Mouse (Mus musculus): ENCODE measurements around the gene Nlrp3. TPM values are rescaled to one million over a fixed set of nuclear protein-coding genes. Genes with fewer than 3 reads are reported as not detected.

The Nlrp3 gene
- polyA plus RNA-seq, 1 experiment from 2014 or later, result 0.34 TPM

DNA sequence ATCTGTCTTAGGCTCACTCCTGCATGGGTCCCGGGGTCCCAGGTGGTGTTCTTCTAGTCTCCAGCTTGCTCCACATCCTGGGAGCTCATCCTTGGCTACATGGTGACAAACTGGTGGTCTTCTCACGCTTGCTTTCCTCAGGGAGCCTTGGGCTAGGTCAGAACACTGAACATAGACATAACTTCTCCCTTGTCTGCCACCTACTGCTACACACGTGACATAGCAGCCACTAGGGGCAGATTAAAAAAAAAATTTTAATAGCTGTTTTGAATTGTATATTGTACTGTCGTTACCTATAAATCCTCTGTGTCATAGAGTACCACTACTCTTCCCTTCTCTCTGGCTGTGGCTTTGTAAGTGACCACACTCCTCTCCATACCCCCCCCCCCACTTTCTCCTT lies 54.7 kb downstream of the Nlrp3 start:
- Histone ChIP-seq H3K27me3 (no peaks in the 10 kb centered on the region), H3K4me3 (no peak overlapping the region), H3K36me3 (no peaks in the 10 kb centered on the region), H3K4me2 (replicated peaks) (no peak overlapping the region), H3K4me1 (no peaks in the 10 kb centered on the region), H3K9me3 (replicated peaks) (no peaks in the 10 kb centered on the region), H3K27ac (no peak overlapping the region), H3K9ac (no peak overlapping the region)
- 49% methylated on average over 4 of the region's 4 CpGs for WGBS
- ATAC-seq (ENCODE audit: low FRiP score), result no peak

DNA sequence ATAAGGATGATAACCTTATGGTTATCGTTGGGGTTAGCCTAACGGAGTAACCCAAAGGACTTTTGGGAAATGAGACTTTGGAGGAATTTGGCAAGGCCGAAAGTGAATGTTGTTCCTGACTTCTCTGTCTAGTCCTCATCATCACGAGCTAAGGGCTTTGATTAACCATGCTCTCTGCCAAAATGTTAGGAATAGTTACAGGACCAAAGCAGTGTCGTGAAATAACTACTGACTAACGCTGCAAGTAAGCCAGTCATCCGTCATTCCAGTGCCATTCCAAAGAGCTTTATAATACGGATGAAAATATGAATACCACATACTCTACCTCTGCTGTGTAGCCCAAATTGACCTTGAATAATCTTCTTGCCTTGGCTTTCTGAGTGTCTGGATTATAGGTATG lies 55.6 kb downstream of the Nlrp3 start:
- H3K27ac ChIP-seq, result no peak overlapping the region
- H3K9me3 ChIP-seq (replicated peaks), result no peaks in the 10 kb centered on the region
- no peaks in the 10 kb centered on the region for H3K27me3 ChIP-seq
- H3K4me1 ChIP-seq, result no peaks in the 10 kb centered on the region
- no peak overlapping the region for H3K9ac ChIP-seq
- no peak for ATAC-seq (ENCODE audit: low FRiP score)
- H3K4me2 ChIP-seq (replicated peaks), result no peak overlapping the region
- no peak overlapping the region for H3K4me3 ChIP-seq
- 90% methylated on average over 8 of the region's 8 CpGs for WGBS
- H3K36me3 ChIP-seq, result no peaks in the 10 kb centered on the region

DNA sequence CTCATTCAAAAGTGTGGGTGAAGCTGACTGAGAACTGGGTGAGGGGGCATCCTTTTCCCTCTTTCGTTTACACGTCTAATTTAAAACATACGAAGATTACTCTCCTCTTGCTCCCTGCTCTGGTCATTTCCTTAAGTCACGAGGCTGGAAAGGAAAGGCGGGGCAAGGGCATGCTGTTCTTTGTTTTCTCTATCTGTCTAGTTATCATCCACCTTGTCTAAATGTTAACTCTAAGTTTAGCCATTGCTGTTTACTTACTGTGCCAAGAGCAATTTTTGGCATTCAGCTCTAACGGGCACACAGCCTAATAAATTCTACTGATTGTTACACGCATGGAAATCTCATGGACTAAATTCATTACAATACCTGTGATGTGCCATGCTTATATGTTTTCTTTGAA lies 57.8 kb downstream of the Nlrp3 start:
- Histone ChIP-seq H3K4me1 (no peaks in the 10 kb centered on the region), H3K4me3 (no peak overlapping the region), H3K27me3 (no peaks in the 10 kb centered on the region), H3K9me3 (replicated peaks) (no peaks in the 10 kb centered on the region), H3K4me2 (replicated peaks) (no peak overlapping the region), H3K36me3 (no peaks in the 10 kb centered on the region), H3K9ac (no peak overlapping the region), H3K27ac (no peak overlapping the region)
- 77% methylated on average over 7 of the region's 7 CpGs for WGBS
- no peak for ATAC-seq (ENCODE audit: low FRiP score)

DNA sequence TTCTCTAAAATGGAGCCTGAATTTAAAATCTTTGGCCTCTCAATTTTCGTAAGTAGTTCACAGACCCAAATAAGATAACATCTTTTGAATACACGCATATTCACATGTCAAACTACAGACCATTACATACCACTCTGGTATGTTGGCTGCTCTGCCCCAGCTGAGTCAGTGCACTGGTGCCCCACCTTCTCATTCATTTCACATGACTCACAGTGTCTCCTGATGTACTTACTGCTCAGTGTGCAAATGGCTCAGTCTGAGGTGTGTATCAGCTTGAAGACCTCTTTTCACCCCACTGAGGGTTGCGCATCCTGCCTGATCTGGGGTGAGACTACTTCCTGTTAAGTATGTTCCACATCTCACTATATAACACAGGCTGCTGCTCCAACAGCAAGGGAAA lies 59.5 kb downstream of the Nlrp3 start:
- Histone ChIP-seq H3K9me3 (replicated peaks) (no peaks in the 10 kb centered on the region), H3K4me2 (replicated peaks) (no peak overlapping the region), H3K36me3 (no peaks in the 10 kb centered on the region), H3K9ac (no peak overlapping the region), H3K27me3 (no peaks in the 10 kb centered on the region), H3K4me1 (no peaks in the 10 kb centered on the region), H3K27ac (no peak overlapping the region), H3K4me3 (no peak overlapping the region)
- no peak for ATAC-seq (ENCODE audit: low FRiP score)
- WGBS, result 91% methylated on average over 3 of the region's 3 CpGs

DNA sequence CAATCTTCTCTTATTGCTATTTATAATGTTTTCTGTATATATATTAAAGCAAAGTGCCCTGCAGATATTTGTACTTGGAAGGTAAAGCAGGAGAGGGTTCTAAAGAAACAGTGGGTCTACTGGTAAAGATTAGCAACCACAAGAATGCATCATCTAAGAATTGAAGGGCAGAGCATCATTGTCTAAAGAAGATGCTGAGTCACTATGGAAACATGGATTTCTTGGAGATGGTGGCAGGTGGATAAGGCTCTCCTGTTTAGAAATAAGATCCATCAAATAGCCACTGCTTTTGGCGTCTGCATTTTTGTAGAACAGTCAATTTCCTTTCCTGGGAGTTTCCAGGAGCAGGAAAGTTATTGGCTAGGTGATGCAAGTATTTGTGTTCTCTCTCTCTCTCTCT lies 60.9 kb downstream of the Nlrp3 start:
- 71% methylated on average over 1 of the region's 1 CpGs for WGBS
- ATAC-seq (ENCODE audit: low FRiP score), result no peak

DNA sequence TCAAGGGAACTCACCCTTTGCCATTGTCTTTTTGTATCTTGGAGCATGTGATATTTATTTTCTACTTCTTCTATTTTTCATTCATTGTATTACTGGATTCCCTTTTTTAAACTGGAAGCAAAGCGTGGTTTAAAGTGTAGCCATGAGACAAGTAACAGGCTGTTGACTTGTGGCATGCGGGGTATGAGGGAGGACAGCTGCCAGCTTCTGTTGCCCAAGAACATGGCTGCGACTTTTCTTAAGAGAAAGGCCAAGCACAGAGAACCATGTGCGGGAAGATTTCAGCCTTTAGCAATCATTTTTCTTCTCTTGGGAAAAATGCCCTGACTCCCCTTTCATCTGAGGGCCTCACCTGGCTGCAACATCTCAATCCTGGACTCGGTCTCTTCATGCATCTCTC lies 70.3 kb downstream of the Nlrp3 start:
- no peak for ATAC-seq (ENCODE audit: low FRiP score)
- Histone ChIP-seq H3K36me3 (no peaks in the 10 kb centered on the region), H3K27me3 (no peaks in the 10 kb centered on the region), H3K27ac (no peak overlapping the region), H3K4me2 (replicated peaks) (no peak overlapping the region), H3K4me1 (no peaks in the 10 kb centered on the region), H3K4me3 (no peak overlapping the region), H3K9ac (no peak overlapping the region), H3K9me3 (replicated peaks) (no peaks in the 10 kb centered on the region)
- 88% methylated on average over 5 of the region's 5 CpGs for WGBS

More for the DNA sequence above, 60.9 kb downstream of the Nlrp3 start:
- no peaks in the 10 kb centered on the region for H3K27me3 ChIP-seq
- no peak overlapping the region for H3K4me2 ChIP-seq (replicated peaks)
- H3K27ac ChIP-seq, result no peak overlapping the region
- no peak overlapping the region for H3K4me3 ChIP-seq
- no peaks in the 10 kb centered on the region for H3K4me1 ChIP-seq
- no peaks in the 10 kb centered on the region for H3K36me3 ChIP-seq
- no peaks in the 10 kb centered on the region for H3K9me3 ChIP-seq (replicated peaks)
- H3K9ac ChIP-seq, result no peak overlapping the region

DNA sequence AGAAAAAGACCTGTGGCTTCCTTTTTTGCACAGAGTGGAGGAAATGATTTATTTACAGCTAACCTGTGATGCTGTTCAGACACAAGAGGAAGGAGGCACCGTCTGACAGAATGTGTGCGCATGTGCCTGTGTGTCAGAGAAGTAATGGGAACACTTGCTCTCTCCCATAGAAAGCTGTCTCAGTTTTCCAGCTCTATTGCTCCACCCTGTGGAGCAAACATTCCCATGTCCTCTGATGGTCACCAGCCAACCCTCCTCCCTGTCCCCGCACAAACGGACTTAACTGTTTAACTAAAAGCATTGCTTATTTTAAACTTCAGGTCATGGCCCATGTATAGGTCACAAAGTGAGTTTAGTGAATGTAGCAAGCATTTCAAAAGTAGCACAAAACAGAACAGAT lies 72.8 kb downstream of the Nlrp3 start:
- Histone ChIP-seq H3K27me3 (no peaks in the 10 kb centered on the region; the same call in 1 of the 2 replicates), H3K4me3 (no peak overlapping the region), H3K36me3 (no peaks in the 10 kb centered on the region), H3K4me1 (no peaks in the 10 kb centered on the region), H3K9me3 (replicated peaks) (no peaks in the 10 kb centered on the region), H3K4me2 (replicated peaks) (no peak overlapping the region), H3K9ac (no peak overlapping the region), H3K27ac (no peak overlapping the region)
- 58% methylated on average over 4 of the region's 4 CpGs for WGBS
- ATAC-seq (ENCODE audit: low FRiP score), result no peak

Other genes with a start within 250 kb of the Nlrp3 start
- gene Wnt9a, start 234.6 kb upstream of the Nlrp3 start, polyA plus RNA-seq (2016; fragmentation: Nextera tagmentation; extraction: Ambion mirVana), result 6.1 and 6.9 TPM in 2 replicates
- gene Prss38, start 165.9 kb upstream of the Nlrp3 start, polyA plus RNA-seq (2016; fragmentation: Nextera tagmentation; extraction: Ambion mirVana), result not detected in 2 replicates
- 14.6 and 14.8 TPM in 2 replicates for gene Jmjd4, start 91.5 kb upstream of the Nlrp3 start, polyA plus RNA-seq (2016; fragmentation: Nextera tagmentation; extraction: Ambion mirVana)
- gene Snap47, start 90.4 kb upstream of the Nlrp3 start, polyA plus RNA-seq (2016; fragmentation: Nextera tagmentation; extraction: Ambion mirVana), result 230 and 240 TPM in 2 replicates
- 10.8 and 11.8 TPM in 2 replicates for gene Zfp867, start 69.1 kb upstream of the Nlrp3 start, polyA plus RNA-seq (2016; fragmentation: Nextera tagmentation; extraction: Ambion mirVana)
- gene Zkscan17, start 14.8 kb upstream of the Nlrp3 start, polyA plus RNA-seq (2016; fragmentation: Nextera tagmentation; extraction: Ambion mirVana), result 24.2 and 26.0 TPM in 2 replicates
- not detected in 2 replicates for gene Olfr222, start 34.7 kb downstream of the Nlrp3 start, polyA plus RNA-seq (2016; fragmentation: Nextera tagmentation; extraction: Ambion mirVana)
- not detected in 2 replicates for gene Olfr223, start 51.7 kb downstream of the Nlrp3 start, polyA plus RNA-seq (2016; fragmentation: Nextera tagmentation; extraction: Ambion mirVana)
- gene Mprip, start 119.7 kb downstream of the Nlrp3 start, polyA plus RNA-seq (2016; fragmentation: Nextera tagmentation; extraction: Ambion mirVana), result 104 and 113 TPM in 2 replicates
- 1.2 and 1.5 TPM in 2 replicates for gene Pld6, start 246.1 kb downstream of the Nlrp3 start, polyA plus RNA-seq (2016; fragmentation: Nextera tagmentation; extraction: Ambion mirVana)